Mouse (Mus musculus): ENCODE measurements around the gene Spcs2.

Spcs2 gene

GRCm38 (mm10) chr7:99864241-99865028 is 1.2 kb upstream of the Spcs2 start:
- no peak for DNase-seq (ENCODE audit: low read depth)

- peak; percentile 97 for DNase-seq (ENCODE audit: low read depth)
Observed at GRCm38 (mm10) chr7:99858813-99859585, 4.3 kb downstream of the Spcs2 start, which contains the start of gene Xrra1. Gene Xrra1, plus strand, starts transcription at chr7:99859116.

- DNase-seq (ENCODE audit: low read depth): no peak
Observed at GRCm38 (mm10) chr7:99858175-99858812, 5.0 kb downstream of the Spcs2 start.

GRCm38 (mm10) chr7:99856266-99856861 is 6.9 kb downstream of the Spcs2 start:
- DNase-seq (ENCODE audit: low read depth): no peak

GRCm38 (mm10) chr7:99854311-99854710 is 9.0 kb downstream of the Spcs2 start:
- DNase-seq (ENCODE audit: low read depth): no peak

GRCm38 (mm10) chr7:99853350-99853749 is 9.9 kb downstream of the Spcs2 start:
- DNase-seq (ENCODE audit: low read depth): no peak

GRCm38 (mm10) chr7:99851618-99852017 is 11.6 kb downstream of the Spcs2 start:
- DNase-seq (ENCODE audit: low read depth): no peak

GRCm38 (mm10) chr7:99851121-99851520 is 12.1 kb downstream of the Spcs2 start:
- DNase-seq (ENCODE audit: low read depth): no peak

- no peak for DNase-seq (ENCODE audit: low read depth)
Observed at GRCm38 (mm10) chr7:99850534-99850933, 12.7 kb downstream of the Spcs2 start.

GRCm38 (mm10) chr7:99845533-99846236 is 17.6 kb downstream of the Spcs2 start:
- DNase-seq (ENCODE audit: low read depth): no peak

- DNase-seq (ENCODE audit: low read depth): no peak
Observed at GRCm38 (mm10) chr7:99838241-99838640, 25.0 kb downstream of the Spcs2 start.

- no peak for DNase-seq (ENCODE audit: low read depth)
Observed at GRCm38 (mm10) chr7:99837358-99838071, 25.7 kb downstream of the Spcs2 start.

- DNase-seq (ENCODE audit: low read depth): no peak
Observed at GRCm38 (mm10) chr7:99836781-99837180, 26.5 kb downstream of the Spcs2 start.

GRCm38 (mm10) chr7:99834314-99834853 is 28.9 kb downstream of the Spcs2 start:
- DNase-seq (ENCODE audit: low read depth): no peak

- DNase-seq (ENCODE audit: low read depth): no peak
Observed at GRCm38 (mm10) chr7:99833846-99834222, 29.4 kb downstream of the Spcs2 start.

GRCm38 (mm10) chr7:99833115-99833845 is 30.0 kb downstream of the Spcs2 start:
- no peak for DNase-seq (ENCODE audit: low read depth)

GRCm38 (mm10) chr7:99828083-99828570 is 35.1 kb downstream of the Spcs2 start, which contains the start of gene Neu3:
Gene Neu3, minus strand, starts transcription at chr7:99828417.
- DNase-seq (ENCODE audit: low read depth): peak; percentile 94

GRCm38 (mm10) chr7:99826096-99826495 is 37.2 kb downstream of the Spcs2 start:
- DNase-seq (ENCODE audit: low read depth): no peak

- no peak for DNase-seq (ENCODE audit: low read depth)
Observed at GRCm38 (mm10) chr7:99825511-99825910, 37.8 kb downstream of the Spcs2 start.
